Mouse (Mus musculus): ENCODE measurements around the gene Avl9. TPM values are rescaled to one million over a fixed set of nuclear protein-coding genes. Genes with fewer than 3 reads are reported as not detected.
A peak's percentile ranks its signal among the peaks of the same experiment; 100 is the strongest.

Gene Avl9
- polyA plus RNA-seq, 1 experiment from 2014 or later = 9.6 TPM

DNA sequence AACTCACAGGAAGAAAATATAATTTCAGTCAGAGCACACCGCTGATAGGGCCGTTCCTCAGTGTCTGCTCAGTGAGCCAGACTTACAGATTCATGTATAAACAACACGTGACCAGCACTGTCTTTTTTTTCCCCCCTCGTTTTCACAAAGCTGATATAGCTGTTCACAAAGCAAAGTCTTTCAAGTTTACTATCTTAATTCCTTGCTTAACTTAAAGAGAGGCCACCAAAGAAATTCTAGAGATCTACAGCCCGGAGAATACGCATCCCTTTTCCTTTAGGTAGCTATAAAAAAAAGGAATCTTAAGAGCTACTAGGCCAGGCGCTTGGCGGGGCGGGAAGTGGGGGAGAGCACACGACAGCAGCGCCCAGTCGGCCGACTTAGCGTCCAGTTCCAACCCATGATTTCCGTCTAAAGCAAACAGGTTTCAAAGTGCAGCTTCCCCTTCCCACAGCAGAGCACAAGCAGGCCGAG is 82.0 kb downstream of the Avl9 start:
- H3K9me3 ChIP-seq (ENCODE audit: control insufficient read depth) = no peaks in the 10 kb centered on the region
- peak overlapping the region; percentile 80 for H3K4me2 ChIP-seq (replicated peaks; ENCODE audit: low read depth)
- no peaks in the 10 kb centered on the region for H3K27me3 ChIP-seq (replicated peaks; ENCODE audit: control insufficient read depth, insufficient read depth, low read length)
- H3K9ac ChIP-seq (ENCODE audit: low read depth, low read length) = peak overlapping the region; percentile 93
- no peaks in the 10 kb centered on the region for H3K36me3 ChIP-seq (ENCODE audit: control insufficient read depth, insufficient read depth)
- peak overlapping the region; percentile 88 for H3K4me3 ChIP-seq (ENCODE audit: low read depth, low read length)
- no peak for TF ChIP-seq CTCF (IDR thresholded peaks at IDR 0.05; ENCODE audit: low read depth)
- WGBS = under 1% methylated on average over 16 of the region's 16 CpGs
- peaks cover 10% of the 10 kb centered on the region for H3K4me1 ChIP-seq (replicated peaks; ENCODE audit: control insufficient read depth, insufficient read depth, low read length)
- peak; percentile 39 for ATAC-seq
- H3K27ac ChIP-seq (ENCODE audit: low read depth, low read length) = peak overlapping the region; percentile 99

DNA sequence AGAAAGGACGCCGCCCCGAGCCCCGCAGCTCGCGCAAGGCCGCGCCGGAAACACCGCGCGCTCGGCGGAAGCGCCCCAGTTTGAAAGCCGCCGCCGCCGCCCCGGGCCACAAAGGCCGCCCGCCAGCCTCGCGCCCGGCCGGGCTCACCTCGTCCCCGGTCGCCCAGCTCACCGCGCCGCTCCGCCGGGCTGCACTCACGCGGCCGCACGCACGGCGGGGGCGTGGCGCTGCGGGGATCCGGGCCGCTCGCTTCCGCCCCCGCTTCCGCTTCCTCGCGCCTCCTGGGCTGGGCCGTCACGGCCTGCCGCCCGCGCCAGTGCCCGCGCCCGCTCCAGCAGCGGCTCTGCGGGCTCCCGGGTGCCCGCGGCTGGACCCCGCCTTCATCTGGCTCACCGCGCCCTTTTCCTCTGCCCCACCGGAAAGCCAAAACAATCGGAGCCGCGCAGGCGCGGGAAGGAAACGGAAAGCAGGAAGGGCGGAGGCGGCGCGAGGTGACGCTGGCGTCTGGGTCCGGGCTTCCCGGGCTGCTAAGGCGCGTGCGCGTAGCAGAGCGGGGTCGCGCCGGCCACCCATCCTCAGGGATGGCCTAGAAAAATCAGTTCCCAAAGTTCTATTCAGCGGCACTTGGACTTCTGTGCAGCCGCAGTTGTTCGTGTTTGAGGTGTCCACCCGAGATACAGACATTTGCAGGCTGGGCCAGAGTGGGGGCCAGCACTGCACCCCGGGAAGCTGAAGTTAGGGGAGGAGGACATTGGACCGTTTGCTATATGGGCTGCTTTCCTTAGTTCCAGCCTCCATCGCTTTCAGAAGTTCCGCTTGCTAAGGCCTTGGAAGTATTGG is 82.8 kb downstream of the Avl9 start, which contains the start of gene Kbtbd2:
TSS of gene Kbtbd2 (minus strand) at position 503 of the 841 bp plus-strand sequence.
- H3K36me3 ChIP-seq (ENCODE audit: control insufficient read depth, insufficient read depth) = no peaks in the 10 kb centered on the region
- H3K9ac ChIP-seq (ENCODE audit: low read depth, low read length) = peak within 1 kb of the TSS; percentile 93
- ATAC-seq = peak; percentile 94
- no peaks in the 10 kb centered on the region for H3K9me3 ChIP-seq (ENCODE audit: control insufficient read depth)
- WGBS = under 1% methylated on average over 93 of the region's 98 CpGs
- no peak for TF ChIP-seq CTCF (IDR thresholded peaks at IDR 0.05; ENCODE audit: low read depth)
- peak within 1 kb of the TSS; percentile 88 for H3K4me3 ChIP-seq (ENCODE audit: low read depth, low read length)
- H3K27ac ChIP-seq (ENCODE audit: low read depth, low read length) = peak within 1 kb of the TSS; percentile 99
- no peaks in the 10 kb centered on the region for H3K27me3 ChIP-seq (replicated peaks; ENCODE audit: control insufficient read depth, insufficient read depth, low read length)
- peak within 1 kb of the TSS; percentile 80 for H3K4me2 ChIP-seq (replicated peaks; ENCODE audit: low read depth)
- H3K4me1 ChIP-seq (replicated peaks; ENCODE audit: control insufficient read depth, insufficient read depth, low read length) = peaks cover 10% of the 10 kb centered on the region

DNA sequence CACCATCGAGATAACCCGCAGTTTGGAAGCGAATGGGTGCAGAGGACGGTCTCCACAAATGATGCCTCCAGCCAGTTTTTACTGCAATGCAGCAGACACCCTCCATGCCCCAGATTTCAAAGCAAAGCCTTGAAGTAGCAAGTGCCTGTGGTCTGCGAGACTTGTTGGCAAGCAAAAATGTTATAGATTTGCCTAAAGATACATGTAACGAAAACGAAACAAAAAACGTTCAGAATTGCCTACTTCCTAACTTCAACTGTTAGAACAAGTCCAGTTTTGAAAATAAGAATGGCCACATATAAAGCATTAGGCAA is 83.4 kb downstream of the Avl9 start:
- Histone ChIP-seq H3K4me1 (replicated peaks; ENCODE audit: control insufficient read depth, insufficient read depth, low read length) (peaks cover 10% of the 10 kb centered on the region), H3K4me2 (replicated peaks; ENCODE audit: low read depth) (peak overlapping the region; percentile 80), H3K27ac (ENCODE audit: low read depth, low read length) (peak overlapping the region; percentile 99), H3K9ac (ENCODE audit: low read depth, low read length) (peak overlapping the region; percentile 93), H3K9me3 (ENCODE audit: control insufficient read depth) (no peaks in the 10 kb centered on the region), H3K36me3 (ENCODE audit: control insufficient read depth, insufficient read depth) (no peaks in the 10 kb centered on the region), H3K4me3 (ENCODE audit: low read depth, low read length) (peak overlapping the region; percentile 88), H3K27me3 (replicated peaks; ENCODE audit: control insufficient read depth, insufficient read depth, low read length) (no peaks in the 10 kb centered on the region)
- TF ChIP-seq CTCF (IDR thresholded peaks at IDR 0.05; ENCODE audit: low read depth) = no peak
- WGBS = 15% methylated on average over 8 of the region's 8 CpGs
- ATAC-seq = no peak

DNA sequence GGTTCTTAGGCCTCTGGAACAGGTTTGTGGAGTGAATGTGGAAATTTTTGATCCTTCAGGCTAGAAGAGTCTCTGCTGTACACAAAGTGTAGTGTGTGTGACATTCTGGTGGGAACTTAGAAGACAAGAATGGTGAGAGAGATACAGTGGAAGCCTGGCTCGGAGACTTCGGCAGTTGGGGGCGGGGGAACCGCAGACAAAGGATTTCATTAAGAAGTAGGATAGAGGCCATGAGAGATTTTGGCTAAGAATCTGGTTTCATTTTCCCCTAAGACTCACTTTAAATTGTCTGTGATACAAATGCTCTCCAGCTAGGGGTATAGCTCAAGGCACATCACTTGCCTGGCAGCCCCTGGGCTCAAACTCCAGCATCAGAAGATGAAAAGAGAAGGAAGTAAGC is 90.3 kb downstream of the Avl9 start:
- H3K9ac ChIP-seq (ENCODE audit: low read depth, low read length) = no peak overlapping the region
- no peaks in the 10 kb centered on the region for H3K36me3 ChIP-seq (ENCODE audit: control insufficient read depth, insufficient read depth)
- ATAC-seq = no peak
- no peaks in the 10 kb centered on the region for H3K27me3 ChIP-seq (replicated peaks; ENCODE audit: control insufficient read depth, insufficient read depth, low read length)
- H3K4me2 ChIP-seq (replicated peaks; ENCODE audit: low read depth) = no peak overlapping the region
- TF ChIP-seq CTCF (IDR thresholded peaks at IDR 0.05; ENCODE audit: low read depth) = no peak
- H3K9me3 ChIP-seq (ENCODE audit: control insufficient read depth) = no peaks in the 10 kb centered on the region
- 92% methylated on average over 4 of the region's 4 CpGs for WGBS
- no peaks in the 10 kb centered on the region for H3K4me1 ChIP-seq (replicated peaks; ENCODE audit: control insufficient read depth, insufficient read depth, low read length)
- no peak overlapping the region for H3K4me3 ChIP-seq (ENCODE audit: low read depth, low read length)
- no peak overlapping the region for H3K27ac ChIP-seq (ENCODE audit: low read depth, low read length)

DNA sequence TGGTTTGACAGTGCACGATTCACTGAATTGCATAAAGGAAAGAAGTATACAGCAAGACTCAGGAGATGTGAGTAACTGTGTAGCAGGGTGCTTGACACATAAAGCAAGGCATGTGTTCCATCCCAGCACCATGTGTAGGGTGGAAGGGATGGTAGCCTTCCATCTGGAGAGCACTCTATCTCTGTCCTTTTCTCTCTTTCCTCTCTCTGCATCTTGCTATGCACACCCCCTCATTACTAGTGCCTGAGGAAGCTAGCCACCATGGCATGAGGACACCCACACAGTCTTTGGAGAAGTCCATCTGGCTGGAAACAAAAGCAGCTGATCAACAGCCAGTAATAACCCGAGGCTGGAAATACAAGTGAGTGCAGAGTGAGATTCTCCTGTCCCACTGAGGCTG is 91.5 kb downstream of the Avl9 start:
- Histone ChIP-seq H3K4me2 (replicated peaks; ENCODE audit: low read depth) (no peak overlapping the region), H3K36me3 (ENCODE audit: control insufficient read depth, insufficient read depth) (no peaks in the 10 kb centered on the region), H3K4me1 (replicated peaks; ENCODE audit: control insufficient read depth, insufficient read depth, low read length) (no peaks in the 10 kb centered on the region), H3K9ac (ENCODE audit: low read depth, low read length) (no peak overlapping the region), H3K27ac (ENCODE audit: low read depth, low read length) (no peak overlapping the region), H3K9me3 (ENCODE audit: control insufficient read depth) (no peaks in the 10 kb centered on the region), H3K4me3 (ENCODE audit: low read depth, low read length) (no peak overlapping the region), H3K27me3 (replicated peaks; ENCODE audit: control insufficient read depth, insufficient read depth, low read length) (no peaks in the 10 kb centered on the region)
- WGBS = 65% methylated on average over 2 of the region's 2 CpGs
- no peak for ATAC-seq
- TF ChIP-seq CTCF (IDR thresholded peaks at IDR 0.05; ENCODE audit: low read depth) = no peak

DNA sequence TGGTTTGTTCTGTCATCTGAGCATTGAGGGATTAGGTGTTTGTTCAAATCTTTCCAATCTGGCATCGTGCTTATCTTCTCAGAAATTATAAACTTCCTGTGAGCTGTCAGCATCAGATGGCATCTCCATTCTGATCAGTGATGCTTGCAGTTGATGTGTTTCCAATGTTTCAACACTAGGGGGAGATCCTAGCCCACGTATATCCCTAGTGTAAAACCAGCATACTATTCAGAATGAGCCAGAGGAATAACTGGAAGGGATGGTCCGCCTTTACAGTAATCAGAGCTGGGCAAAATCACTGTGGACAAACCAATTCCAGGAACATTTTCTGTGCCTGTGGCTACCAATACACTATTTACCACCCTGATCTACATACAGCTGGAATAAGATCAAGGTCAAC is 94.0 kb downstream of the Avl9 start:
- Histone ChIP-seq H3K9me3 (ENCODE audit: control insufficient read depth) (no peaks in the 10 kb centered on the region), H3K9ac (ENCODE audit: low read depth, low read length) (no peak overlapping the region), H3K4me1 (replicated peaks; ENCODE audit: control insufficient read depth, insufficient read depth, low read length) (no peaks in the 10 kb centered on the region), H3K4me3 (ENCODE audit: low read depth, low read length) (no peak overlapping the region), H3K36me3 (ENCODE audit: control insufficient read depth, insufficient read depth) (no peaks in the 10 kb centered on the region), H3K4me2 (replicated peaks; ENCODE audit: low read depth) (no peak overlapping the region), H3K27ac (ENCODE audit: low read depth, low read length) (no peak overlapping the region), H3K27me3 (replicated peaks; ENCODE audit: control insufficient read depth, insufficient read depth, low read length) (no peaks in the 10 kb centered on the region)
- ATAC-seq = peak; percentile 56; the same call in 1 of the 2 replicates
- peak; percentile 93 for TF ChIP-seq CTCF (IDR thresholded peaks at IDR 0.05; ENCODE audit: low read depth)
- 12% methylated on average over 3 of the region's 3 CpGs for WGBS

Other genes starting within 250 kb of the Avl9 start
- 0.76 and 0.98 TPM in 2 replicates for gene Pde1c, start 145.8 kb upstream of the Avl9 start, polyA plus RNA-seq (2015; fragmentation: Nextera tagmentation; extraction: Ambion mirVana)
- gene Lsm5, start 10.2 kb upstream of the Avl9 start, polyA plus RNA-seq (2015; fragmentation: Nextera tagmentation; extraction: Ambion mirVana) = 84.9 TPM in 2 replicates
- 8.1 TPM in 2 replicates for gene Kbtbd2, start 82.9 kb downstream of the Avl9 start, polyA plus RNA-seq (2015; fragmentation: Nextera tagmentation; extraction: Ambion mirVana)
- 38.0 and 39.4 TPM in 2 replicates for gene Fkbp9, start 117.2 kb downstream of the Avl9 start, polyA plus RNA-seq (2015; fragmentation: Nextera tagmentation; extraction: Ambion mirVana)
- gene Nt5c3, start 209.0 kb downstream of the Avl9 start, polyA plus RNA-seq (2015; fragmentation: Nextera tagmentation; extraction: Ambion mirVana) = 43.6 and 44.7 TPM in 2 replicates
- gene Vmn1r4, start 209.1 kb downstream of the Avl9 start, polyA plus RNA-seq (2015; fragmentation: Nextera tagmentation; extraction: Ambion mirVana) = 0.07 and 0.14 TPM in 2 replicates

Measured in intestine, postnatal 0 days (tissue).